Mouse (Mus musculus) skeletal muscle tissue, postnatal 0 days (tissue): Measurements from ENCODE around the gene Gabrg2. TPM values are rescaled to one million over a fixed set of nuclear protein-coding genes. Genes with fewer than 3 reads are reported as not detected.

ENCODE experiments used
- polyA plus RNA-seq: library from polyadenylated mRNA; unstranded; fragments of >200 nt; fragmentation: Nextera tagmentation; extraction: Ambion mirVana; gene quantifications from 2 replicates; pipeline ENCODE4 v1.2.1, GENCODE M21; 2015

Gabrg2 gene
- polyA plus RNA-seq, result 0.09 and 0.12 TPM in 2 replicates

DNA sequence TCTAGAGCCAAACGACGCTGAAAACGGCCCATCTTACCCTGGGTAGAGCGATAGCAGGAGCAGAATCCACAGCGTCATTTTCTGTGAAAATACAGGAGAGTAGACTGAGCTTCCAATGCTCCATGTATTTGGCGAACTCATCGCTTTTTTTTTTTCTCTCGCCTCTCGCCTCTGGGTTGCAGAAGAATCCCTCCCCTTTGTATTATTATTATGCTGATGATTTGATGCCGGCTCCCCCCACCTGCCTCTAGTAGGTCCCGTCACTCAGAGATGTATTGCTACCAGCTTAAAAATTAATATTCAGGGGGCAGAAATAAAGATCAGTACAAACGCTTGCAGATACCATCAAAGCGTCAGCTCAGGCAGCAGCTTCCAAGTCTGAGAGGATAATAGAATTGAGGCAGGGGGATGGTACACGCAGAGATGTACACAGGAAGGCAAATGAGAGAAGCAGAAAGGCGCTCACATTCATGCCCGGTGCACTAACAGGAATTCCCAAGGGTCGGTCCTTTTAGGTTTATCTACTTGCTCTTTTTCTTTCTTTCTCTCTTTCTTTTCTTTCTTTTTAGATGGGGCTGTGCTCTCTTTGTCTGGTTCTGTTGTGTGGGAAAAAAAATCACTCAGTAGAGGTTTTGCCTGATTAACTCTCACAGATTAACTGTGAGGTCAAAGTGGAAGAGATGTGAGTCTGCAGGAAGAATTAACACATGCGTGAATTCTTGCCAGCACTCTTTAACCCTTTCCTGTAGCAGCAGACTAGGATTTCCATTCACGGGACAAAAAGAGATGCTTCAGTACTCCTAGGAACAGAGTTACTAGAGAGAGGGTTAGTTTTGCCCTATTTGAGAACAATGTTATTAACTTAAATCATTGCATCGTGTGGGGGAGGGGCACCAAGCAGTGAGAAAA lies at the start of gene Gabrg2:
Gene Gabrg2 (minus strand): TSS at position 668 of the 909 bp plus-strand sequence.

Other genes with a start within 250 kb of the Gabrg2 start
- gene Gabra1, start 182.1 kb upstream of the Gabrg2 start, polyA plus RNA-seq, result 0.95 and 1.1 TPM in 2 replicates